Mouse (Mus musculus) C2C12 (cell line): ENCODE results near the gene Cox15.

Experiments used
- CTCF ChIP-seq: IDR thresholded peaks from one replicate; pipeline ENCODE4 v1.5.1; 2011; ENCODE audit not compliant: control insufficient read depth, insufficient read depth, insufficient read length
- MAX ChIP-seq: IDR thresholded peaks from one replicate; pipeline ENCODE4 v1.6.1; 2011; ENCODE audit warnings: mild to moderate bottlenecking, control low read depth

DNA sequence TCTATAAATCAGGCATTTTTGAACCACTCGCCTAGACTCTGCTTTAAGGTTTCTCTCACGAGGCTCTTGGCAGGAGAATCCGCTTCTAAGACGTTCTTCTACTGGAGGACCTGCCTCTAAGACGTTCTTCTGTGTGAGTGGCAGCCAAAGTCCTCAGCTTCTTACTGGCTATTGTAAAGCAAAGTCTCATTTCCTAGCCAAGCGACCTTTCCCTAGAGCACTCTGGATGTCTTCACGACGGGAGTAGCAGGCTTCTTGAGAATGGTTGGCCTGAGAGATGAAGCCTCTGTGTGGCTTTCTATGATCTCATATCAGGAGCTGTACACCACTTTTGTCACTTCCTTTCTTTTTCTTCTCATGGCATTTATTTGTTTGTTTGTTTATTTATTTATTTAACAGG, 42.7 kb upstream of the Cox15 start:
- TF ChIP-seq CTCF: no peak
- TF ChIP-seq MAX: no peak
